Mouse (Mus musculus): ENCODE results near the gene Gpbp1. TPM values are rescaled to one million over a fixed set of nuclear protein-coding genes. Genes with fewer than 3 reads are reported as not detected.

Gene Gpbp1
- polyA plus RNA-seq, 1 experiment = 188 TPM

- no peaks in the 10 kb centered on the region for H3K4me1 ChIP-seq (ENCODE audit: control insufficient read depth, insufficient read depth, low read length)
- TF ChIP-seq EP300 (IDR thresholded peaks at IDR 0.05; ENCODE audit: insufficient read depth, low read depth, low read length) = no peak
- TF ChIP-seq CTCF (IDR thresholded peaks at IDR 0.05; ENCODE audit: low read depth, low read length) = no peak
- TF ChIP-seq POLR2A (IDR thresholded peaks at IDR 0.05; ENCODE audit: insufficient read depth, low read length) = no peak
- no peak overlapping the region for H3K9ac ChIP-seq (ENCODE audit: low read depth, poor library complexity, severe bottlenecking)
- H3K36me3 ChIP-seq (ENCODE audit: control insufficient read depth, insufficient read depth, low read length, poor library complexity, severe bottlenecking) = no peaks in the 10 kb centered on the region
- H3K4me3 ChIP-seq (ENCODE audit: low read depth, low read length) = no peak overlapping the region
- H3K27ac ChIP-seq (ENCODE audit: insufficient read depth, low read length) = peak overlapping the region; percentile 92
- no peaks in the 10 kb centered on the region for H3K27me3 ChIP-seq (ENCODE audit: control insufficient read depth, insufficient read depth, low read length, poor library complexity, severe bottlenecking)
- H3K9me3 ChIP-seq (replicated peaks; ENCODE audit: control insufficient read depth, insufficient read depth, low read length, poor library complexity, severe bottlenecking) = 0 out of 2 replicates have a peak, but pooled peaks cover 3% of the 10 kb centered on the region
Observed at GRCm38 (mm10) chr13:111531701-111532100, 41.8 kb upstream of the Gpbp1 start.

- Histone ChIP-seq H3K4me1 (ENCODE audit: control insufficient read depth, insufficient read depth, low read length) (no peaks in the 10 kb centered on the region), H3K9me3 (replicated peaks; ENCODE audit: control insufficient read depth, insufficient read depth, low read length, poor library complexity, severe bottlenecking) (no peaks in the 10 kb centered on the region), H3K9ac (ENCODE audit: low read depth, poor library complexity, severe bottlenecking) (no peak overlapping the region), H3K4me3 (ENCODE audit: low read depth, low read length) (no peak overlapping the region), H3K27me3 (ENCODE audit: control insufficient read depth, insufficient read depth, low read length, poor library complexity, severe bottlenecking) (no peaks in the 10 kb centered on the region), H3K36me3 (ENCODE audit: control insufficient read depth, insufficient read depth, low read length, poor library complexity, severe bottlenecking) (no peaks in the 10 kb centered on the region), H3K27ac (ENCODE audit: insufficient read depth, low read length) (no peak overlapping the region)
- TF ChIP-seq POLR2A (IDR thresholded peaks at IDR 0.05; ENCODE audit: insufficient read depth, low read length) (no peak), CTCF (IDR thresholded peaks at IDR 0.05; ENCODE audit: low read depth, low read length) (no peak), EP300 (IDR thresholded peaks at IDR 0.05; ENCODE audit: insufficient read depth, low read depth, low read length) (no peak)
Observed at GRCm38 (mm10) chr13:111524277-111524676, 34.4 kb upstream of the Gpbp1 start.

GRCm38 (mm10) chr13:111522336-111522735 lies 32.4 kb upstream of the Gpbp1 start:
- Histone ChIP-seq H3K4me1 (ENCODE audit: control insufficient read depth, insufficient read depth, low read length) (no peaks in the 10 kb centered on the region), H3K9ac (ENCODE audit: low read depth, poor library complexity, severe bottlenecking) (no peak overlapping the region)
- no peak for TF ChIP-seq EP300 (IDR thresholded peaks at IDR 0.05; ENCODE audit: insufficient read depth, low read depth, low read length)
- no peak for TF ChIP-seq CTCF (IDR thresholded peaks at IDR 0.05; ENCODE audit: low read depth, low read length)
- TF ChIP-seq POLR2A (IDR thresholded peaks at IDR 0.05; ENCODE audit: insufficient read depth, low read length) = no peak

GRCm38 (mm10) chr13:111520456-111520855 lies 30.5 kb upstream of the Gpbp1 start:
- no peak for TF ChIP-seq CTCF (IDR thresholded peaks at IDR 0.05; ENCODE audit: low read depth, low read length)
- TF ChIP-seq POLR2A (IDR thresholded peaks at IDR 0.05; ENCODE audit: insufficient read depth, low read length) = no peak
- TF ChIP-seq EP300 (IDR thresholded peaks at IDR 0.05; ENCODE audit: insufficient read depth, low read depth, low read length) = no peak
- H3K9me3 ChIP-seq (replicated peaks; ENCODE audit: control insufficient read depth, insufficient read depth, low read length, poor library complexity, severe bottlenecking) = no peaks in the 10 kb centered on the region
- no peaks in the 10 kb centered on the region for H3K36me3 ChIP-seq (ENCODE audit: control insufficient read depth, insufficient read depth, low read length, poor library complexity, severe bottlenecking)
- H3K9ac ChIP-seq (ENCODE audit: low read depth, poor library complexity, severe bottlenecking) = no peak overlapping the region
- H3K27me3 ChIP-seq (ENCODE audit: control insufficient read depth, insufficient read depth, low read length, poor library complexity, severe bottlenecking) = no peaks in the 10 kb centered on the region
- H3K27ac ChIP-seq (ENCODE audit: insufficient read depth, low read length) = no peak overlapping the region
- peaks cover 2% of the 10 kb centered on the region for H3K4me1 ChIP-seq (ENCODE audit: control insufficient read depth, insufficient read depth, low read length)
- H3K4me3 ChIP-seq (ENCODE audit: low read depth, low read length) = no peak overlapping the region

More at GRCm38 (mm10) chr13:111522336-111522735, 32.4 kb upstream of the Gpbp1 start:
- Histone ChIP-seq H3K27me3 (ENCODE audit: control insufficient read depth, insufficient read depth, low read length, poor library complexity, severe bottlenecking) (no peaks in the 10 kb centered on the region), H3K9me3 (replicated peaks; ENCODE audit: control insufficient read depth, insufficient read depth, low read length, poor library complexity, severe bottlenecking) (no peaks in the 10 kb centered on the region), H3K27ac (ENCODE audit: insufficient read depth, low read length) (no peak overlapping the region), H3K36me3 (ENCODE audit: control insufficient read depth, insufficient read depth, low read length, poor library complexity, severe bottlenecking) (no peaks in the 10 kb centered on the region), H3K4me3 (ENCODE audit: low read depth, low read length) (no peak overlapping the region)

- Histone ChIP-seq H3K9ac (ENCODE audit: low read depth, poor library complexity, severe bottlenecking) (no peak overlapping the region), H3K36me3 (ENCODE audit: control insufficient read depth, insufficient read depth, low read length, poor library complexity, severe bottlenecking) (no peaks in the 10 kb centered on the region), H3K27ac (ENCODE audit: insufficient read depth, low read length) (no peak overlapping the region), H3K4me3 (ENCODE audit: low read depth, low read length) (no peak overlapping the region), H3K4me1 (ENCODE audit: control insufficient read depth, insufficient read depth, low read length) (peaks cover 2% of the 10 kb centered on the region), H3K9me3 (replicated peaks; ENCODE audit: control insufficient read depth, insufficient read depth, low read length, poor library complexity, severe bottlenecking) (no peaks in the 10 kb centered on the region), H3K27me3 (ENCODE audit: control insufficient read depth, insufficient read depth, low read length, poor library complexity, severe bottlenecking) (no peaks in the 10 kb centered on the region)
- TF ChIP-seq POLR2A (IDR thresholded peaks at IDR 0.05; ENCODE audit: insufficient read depth, low read length) (no peak), CTCF (IDR thresholded peaks at IDR 0.05; ENCODE audit: low read depth, low read length) (no peak), EP300 (IDR thresholded peaks at IDR 0.05; ENCODE audit: insufficient read depth, low read depth, low read length) (no peak)
Observed at GRCm38 (mm10) chr13:111518332-111518731, 28.4 kb upstream of the Gpbp1 start.

- Histone ChIP-seq H3K9ac (ENCODE audit: low read depth, poor library complexity, severe bottlenecking) (no peak overlapping the region), H3K4me3 (ENCODE audit: low read depth, low read length) (no peak overlapping the region), H3K4me1 (ENCODE audit: control insufficient read depth, insufficient read depth, low read length) (peaks cover 2% of the 10 kb centered on the region), H3K27me3 (ENCODE audit: control insufficient read depth, insufficient read depth, low read length, poor library complexity, severe bottlenecking) (no peaks in the 10 kb centered on the region), H3K36me3 (ENCODE audit: control insufficient read depth, insufficient read depth, low read length, poor library complexity, severe bottlenecking) (no peaks in the 10 kb centered on the region), H3K27ac (ENCODE audit: insufficient read depth, low read length) (no peak overlapping the region), H3K9me3 (replicated peaks; ENCODE audit: control insufficient read depth, insufficient read depth, low read length, poor library complexity, severe bottlenecking) (no peaks in the 10 kb centered on the region)
- TF ChIP-seq POLR2A (IDR thresholded peaks at IDR 0.05; ENCODE audit: insufficient read depth, low read length) (no peak), CTCF (IDR thresholded peaks at IDR 0.05; ENCODE audit: low read depth, low read length) (no peak), EP300 (IDR thresholded peaks at IDR 0.05; ENCODE audit: insufficient read depth, low read depth, low read length) (no peak)
Observed at GRCm38 (mm10) chr13:111516385-111517150, 26.7 kb upstream of the Gpbp1 start.

Data from ES-Bruce4 (cell line).